In the genomic region with DNA sequence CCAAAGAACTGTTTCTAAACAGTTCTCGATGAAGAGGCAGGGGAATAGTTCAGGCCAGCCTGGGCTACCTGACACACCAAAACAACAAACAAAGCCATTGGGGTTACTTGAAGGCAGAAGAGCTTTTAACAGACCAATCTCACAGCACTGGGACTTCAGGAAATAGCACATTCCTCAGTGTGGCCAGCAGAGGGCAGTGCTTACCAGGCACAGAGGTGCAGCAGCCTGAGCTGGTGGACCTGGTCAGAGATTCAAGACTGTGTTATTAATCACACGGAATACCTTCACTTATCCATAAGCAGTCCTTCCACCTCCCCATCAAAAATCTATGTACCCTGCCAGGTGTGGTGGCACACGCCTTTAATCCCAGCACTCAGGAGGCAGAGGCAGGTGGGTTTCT, we compare ENCODE assay signal across 8 mouse cellular contexts. TPM values are rescaled to one million over a fixed set of nuclear protein-coding genes. Genes with fewer than 3 reads are reported as not detected.
A peak's percentile ranks its signal among the peaks of the same experiment; 100 is the strongest.
DNase-seq lines count a peak whose midpoint lies in the region; ATAC-seq and TF ChIP-seq lines count a peak whose summit lies in the region.

No protein-coding gene starts in this region.

- no peaks in the 10 kb centered on the region for H3K36me3 ChIP-seq in G1E (replicated peaks)

- peaks cover 8% of the 10 kb centered on the region for H3K27me3 ChIP-seq in G1E (ENCODE audit: insufficient read depth, low read length)

- no peak overlapping the region for H3K4me3 ChIP-seq in G1E (ENCODE audit: low read depth, low read length)

- H3K9me3 ChIP-seq in G1E (replicated peaks), result no peaks in the 10 kb centered on the region

- DNase-seq in A20 (ENCODE audit: low read depth, low spot score) (peak; percentile 76), G1E (ENCODE audit: low spot score) (peak; percentile 41)
- peak; percentile 85 for DNase-seq in cerebellum, adult 9-11 months
- peak; percentile 33 to 40 for DNase-seq in gastrocnemius, adult 8-10 months (ENCODE audit: low spot score in 2 of 2)
- peak; percentile 72 for DNase-seq in layer of hippocampus, adult 11-12 months (ENCODE audit: low spot score)
- DNase-seq in lung, postnatal 10 days, result peak; percentile 85
- peak; percentile 76 to 87 for DNase-seq in right cerebral cortex, postnatal 10 days (ENCODE audit: low spot score in 2 of 2)
- DNase-seq in urinary bladder, postnatal 25 days (ENCODE audit: low spot score), result peak; percentile 77

- peaks cover 37% of the 10 kb centered on the region for H3K4me1 ChIP-seq in G1E (ENCODE audit: insufficient read depth, low read depth, low read length)

- ATAC-seq in G1E (ENCODE audit: extremely low read depth, insufficient number of reproducible peaks, low FRiP score, poor library complexity, severe bottlenecking), result no peak

- TF ChIP-seq CTCF in G1E (IDR thresholded peaks at IDR 0.05; ENCODE audit: low read depth, low read length), result peak; percentile 93

RNA-seq across cellular contexts. Expression of a gene that starts 5.3 kb away (rescaled TPM):
- total RNA-seq in G1E (2014; fragmentation: Nextera tagmentation), result 121 and 133 TPM in 2 replicates
- 72.3 and 88.3 TPM in 2 replicates for total RNA-seq in G1E (2017)
- 37.4 and 39.4 TPM in 2 replicates for polyA plus RNA-seq in G1E (2012)
- 10 to 100 TPM; 24.1 to 29.3 (median 27.8) TPM for total RNA-seq in gastrocnemius, adult 8-10 months (2022)

RNA-seq across cellular contexts. Expression of a gene that starts 7.6 kb away (rescaled TPM):
- total RNA-seq in G1E (2014; fragmentation: Nextera tagmentation), result 95.3 and 105 TPM in 2 replicates
- total RNA-seq in G1E (2017), result 8.7 and 9.0 TPM in 2 replicates
- 118 and 121 TPM in 2 replicates for polyA plus RNA-seq in G1E (2012)
- total RNA-seq in gastrocnemius, adult 8-10 months (2022), result 10 to 100 TPM; 12.4 to 13.8 (median 13.5) TPM

RNA-seq across cellular contexts. Expression of a gene that starts 45.4 kb away (rescaled TPM):
- 2.3 and 7.4 TPM in 2 replicates for total RNA-seq in G1E (2014; fragmentation: Nextera tagmentation)
- 5.9 and 10.3 TPM in 2 replicates for total RNA-seq in G1E (2017)
- polyA plus RNA-seq in G1E (2012), result 7.5 and 8.2 TPM in 2 replicates
- total RNA-seq in gastrocnemius, adult 8-10 months (2022), result 1 to 10 TPM; 1.0 to 3.1 (median 2.7) TPM

RNA-seq across cellular contexts. Expression of a gene that starts 45.6 kb away (rescaled TPM):
- total RNA-seq in G1E (2014; fragmentation: Nextera tagmentation) (44.4 and 52.8 TPM in 2 replicates), G1E (2017) (53.8 and 61.8 TPM in 2 replicates)
- polyA plus RNA-seq in G1E (2012), result 45.8 and 54.2 TPM in 2 replicates
- total RNA-seq in gastrocnemius, adult 8-10 months (2022), result 1 to 10 TPM; 2.6 to 3.6 (median 3.4) TPM

RNA-seq across cellular contexts. Expression of a gene that starts 50.6 kb away (rescaled TPM):
- total RNA-seq in G1E (2014; fragmentation: Nextera tagmentation) (142 and 172 TPM in 2 replicates), G1E (2017) (8.7 and 9.9 TPM in 2 replicates)
- 652 and 920 TPM in 2 replicates for polyA plus RNA-seq in G1E (2012)
- 10 to 100 TPM; 26.0 to 33.2 (median 29.9) TPM for total RNA-seq in gastrocnemius, adult 8-10 months (2022)
